Mouse (Mus musculus) embryonic facial prominence, embryonic 14.5 days (tissue): Measurements from ENCODE around the gene Cyp8b1. TPM values are rescaled to one million over a fixed set of nuclear protein-coding genes. Genes with fewer than 3 reads are reported as not detected.
A peak's percentile ranks its signal among the peaks of the same experiment; 100 is the strongest.

ENCODE experiments used
- ATAC-seq: fragments of 200-750 bp; cut with Nextera tagmentation; 2 replicates; pipeline ENCODE4 v1.8.0; 2017; ENCODE audit warnings: low read depth, moderate number of reproducible peaks, moderate TSS enrichment
- DNase-seq: peaks from one replicate; pipeline ENCODE4 v3.0.0-alpha.2; 2015; ENCODE audit warnings: low spot score
- H3K27ac ChIP-seq: fragments of 300-500 bp; sonication (generic); replicated peaks from 2 replicates; pipeline ENCODE4 v1.5.1; 2014; ENCODE audit warnings: low read depth, mild to moderate bottlenecking, low read length, moderate library complexity
- H3K27me3 ChIP-seq: fragments of 300-500 bp; sonication (generic); replicated peaks from 2 replicates; pipeline ENCODE4 v1.6.1; 2014; ENCODE audit warnings: low read length; ENCODE audit not compliant: control insufficient read depth, insufficient read depth
- H3K36me3 ChIP-seq: fragments of 300-500 bp; sonication (generic); 2 replicates; pipeline ENCODE4 v1.6.1; 2014; ENCODE audit warnings: low read length, mixed read lengths; ENCODE audit not compliant: control insufficient read depth, insufficient read depth
- H3K4me1 ChIP-seq: fragments of 300-500 bp; sonication (generic); 2 replicates; pipeline ENCODE4 v1.6.1; 2014; ENCODE audit warnings: antibody characterized with exemption, low read length; ENCODE audit not compliant: control insufficient read depth, insufficient read depth
- H3K4me2 ChIP-seq: fragments of 300-500 bp; sonication (generic); 2 replicates; pipeline ENCODE4 v1.6.1; 2014; ENCODE audit warnings: low read depth, mild to moderate bottlenecking, low read length, moderate library complexity, mixed read lengths
- H3K4me3 ChIP-seq: fragments of 300-500 bp; sonication (generic); 2 replicates; pipeline ENCODE4 v1.5.1; 2014; ENCODE audit warnings: low read depth, mild to moderate bottlenecking, low read length
- H3K9ac ChIP-seq: fragments of 300-500 bp; sonication (generic); 2 replicates; pipeline ENCODE4 v1.6.1; 2014; ENCODE audit warnings: low read depth, mild to moderate bottlenecking, low read length, moderate library complexity, mixed read lengths
- H3K9me3 ChIP-seq: fragments of 300-500 bp; sonication (generic); 2 replicates; pipeline ENCODE4 v1.6.1; 2016; ENCODE audit warnings: low read length; ENCODE audit not compliant: control insufficient read depth
- WGBS: fragments of 180-500 bp; shearing (Covaris S2); extraction: QIAGEN DNeasy Blood & Tissue Kit; methylation state at CpG from one replicate; pipeline ENCODE4 v1.1.7; 2014; 5-methylcytosine and 5-hydroxymethylcytosine counted together
- polyA plus RNA-seq: library from polyadenylated mRNA; unstranded; fragments of >200 nt; fragmentation: Nextera tagmentation; extraction: Ambion mirVana; gene quantifications from 2 replicates; pipeline ENCODE4 v1.2.1, GENCODE M21; 2014

Gene Cyp8b1
- polyA plus RNA-seq = 0.11 TPM in 1 of 2 replicates, not detected in the other

GRCm38 (mm10) chr9:121916102-121916501 is at the start of gene Cyp8b1:
Gene Cyp8b1 (minus strand): TSS chr9:121916305.
- Histone ChIP-seq H3K4me3 (no peak within 1 kb of the TSS), H3K27me3 (no peaks in the 10 kb centered on the region), H3K4me1 (no peaks in the 10 kb centered on the region), H3K4me2 (no peak within 1 kb of the TSS), H3K36me3 (no peaks in the 10 kb centered on the region), H3K9me3 (no peaks in the 10 kb centered on the region), H3K9ac (no peak within 1 kb of the TSS), H3K27ac (no peak within 1 kb of the TSS)
- ATAC-seq = no peak
- no peak for DNase-seq
- 80% methylated on average over 8 of the region's 8 CpGs for WGBS

GRCm38 (mm10) chr9:121964941-121965340 is 48.8 kb upstream of the Cyp8b1 start:
- Histone ChIP-seq H3K27me3 (no peaks in the 10 kb centered on the region), H3K27ac (no peak overlapping the region), H3K36me3 (no peaks in the 10 kb centered on the region), H3K4me1 (peaks cover 5% of the 10 kb centered on the region), H3K9me3 (no peaks in the 10 kb centered on the region), H3K4me2 (no peak overlapping the region), H3K9ac (no peak overlapping the region), H3K4me3 (no peak overlapping the region)
- ATAC-seq (no peak), DNase-seq (no peak)
- WGBS = 86% methylated on average over 7 of the region's 7 CpGs

- Histone ChIP-seq H3K9ac (no peak overlapping the region), H3K27me3 (no peaks in the 10 kb centered on the region), H3K4me2 (no peak overlapping the region), H3K36me3 (no peaks in the 10 kb centered on the region), H3K9me3 (no peaks in the 10 kb centered on the region), H3K27ac (peak overlapping the region; percentile 72), H3K4me3 (no peak overlapping the region), H3K4me1 (peaks cover 6% of the 10 kb centered on the region; the same call in 1 of the 2 replicates)
- ATAC-seq = peak; percentile 63; the same call in 1 of the 2 replicates
- DNase-seq = peak; percentile 45
- 22% methylated on average over 7 of the region's 7 CpGs for WGBS
These were observed 44.0 kb upstream of the Cyp8b1 start for GRCm38 (mm10) chr9:121959966-121960635.

GRCm38 (mm10) chr9:121952596-121952995 is 36.5 kb upstream of the Cyp8b1 start:
- Histone ChIP-seq H3K9me3 (no peaks in the 10 kb centered on the region), H3K9ac (no peak overlapping the region), H3K4me2 (peak overlapping the region; percentile 18; the same call in 1 of the 2 replicates), H3K4me3 (no peak overlapping the region), H3K4me1 (peaks cover 20% of the 10 kb centered on the region), H3K27me3 (no peaks in the 10 kb centered on the region), H3K36me3 (no peaks in the 10 kb centered on the region), H3K27ac (0 out of 2 replicates have a peak overlapping the region, but pooled peaks have one; percentile 59)
- DNase-seq = peak; percentile 32
- 82% methylated on average over 6 of the region's 6 CpGs for WGBS
- ATAC-seq = no peak

- Histone ChIP-seq H3K4me2 (peak overlapping the region; percentile 55), H3K36me3 (no peaks in the 10 kb centered on the region), H3K9me3 (no peaks in the 10 kb centered on the region), H3K4me1 (peaks cover 20% of the 10 kb centered on the region), H3K4me3 (peak overlapping the region; percentile 36), H3K9ac (peak overlapping the region; percentile 59), H3K27me3 (no peaks in the 10 kb centered on the region), H3K27ac (peak overlapping the region; percentile 81)
- peak; percentile 48 for ATAC-seq
- 29% methylated on average over 4 of the region's 4 CpGs for WGBS
- no peak for DNase-seq
These were observed 35.0 kb upstream of the Cyp8b1 start for GRCm38 (mm10) chr9:121951114-121951423.

- Histone ChIP-seq H3K27me3 (no peaks in the 10 kb centered on the region), H3K4me3 (peak within 1 kb of the TSS; percentile 36), H3K4me1 (peaks cover 20% of the 10 kb centered on the region), H3K27ac (peak within 1 kb of the TSS; percentile 81), H3K9ac (peak within 1 kb of the TSS; percentile 59), H3K36me3 (no peaks in the 10 kb centered on the region), H3K4me2 (peak within 1 kb of the TSS; percentile 55), H3K9me3 (no peaks in the 10 kb centered on the region)
- ATAC-seq (peak; percentile 93), DNase-seq (peak; percentile 88)
- WGBS = 12% methylated on average over 12 of the region's 14 CpGs
These were observed 34.5 kb upstream of the Cyp8b1 start, which contains the start of gene Fam198a for GRCm38 (mm10) chr9:121950418-121951113. Gene Fam198a (plus strand): TSS chr9:121950988.

GRCm38 (mm10) chr9:121948431-121948830 is 32.3 kb upstream of the Cyp8b1 start:
- Histone ChIP-seq H3K4me1 (peaks cover 13% of the 10 kb centered on the region), H3K4me3 (no peak overlapping the region), H3K27ac (no peak overlapping the region), H3K36me3 (no peaks in the 10 kb centered on the region), H3K27me3 (no peaks in the 10 kb centered on the region), H3K9me3 (no peaks in the 10 kb centered on the region), H3K9ac (no peak overlapping the region), H3K4me2 (no peak overlapping the region)
- DNase-seq = no peak
- ATAC-seq = no peak
- WGBS = 74% methylated on average over 4 of the region's 4 CpGs

GRCm38 (mm10) chr9:121947784-121948183 is 31.7 kb upstream of the Cyp8b1 start:
- Histone ChIP-seq H3K4me3 (no peak overlapping the region), H3K9me3 (no peaks in the 10 kb centered on the region), H3K36me3 (no peaks in the 10 kb centered on the region; the same call in 1 of the 2 replicates), H3K27me3 (no peaks in the 10 kb centered on the region), H3K4me1 (peaks cover 13% of the 10 kb centered on the region), H3K9ac (no peak overlapping the region), H3K27ac (no peak overlapping the region), H3K4me2 (no peak overlapping the region)
- ATAC-seq (no peak), DNase-seq (peak; percentile 75)
- 6% methylated on average over 4 of the region's 4 CpGs for WGBS
